Mouse (Mus musculus) gastrocnemius, postnatal 4 days (tissue): Measurements from ENCODE around the gene Smn1. TPM values are rescaled to one million over a fixed set of nuclear protein-coding genes. Genes with fewer than 3 reads are reported as not detected.
"Not testable (repeated sequence)": the region's sequence is repeated elsewhere in the genome, so short reads cannot be mapped to it uniquely, and the experiment has no call there.

Source experiments
- DNase-seq, 2 experiments: peaks; one replicate each; pipeline ENCODE4 v3.0.0; 2021 to 2022; ENCODE audit warnings: low spot score in 2 of 2, mixed read lengths in 2 of 2
- long read RNA-seq, 2 experiments: library from polyadenylated mRNA; stranded (forward); transcript quantifications; one replicate each; pipeline ENCODE4 v2.0.0; 2021
- total RNA-seq, 2 experiments: library from RNA; stranded (reverse); gene quantifications; 2 replicates each; pipeline ENCODE4 v1.2.3; 2021

Smn1 gene
- 10 to 100 TPM; 31.2 to 37.7 TPM for total RNA-seq
- long read RNA-seq, experiment 1, transcript Smn1-201 (9 exons, 1,222 nt) = major isoform, 16 of 19 reads
- long read RNA-seq, experiment 1, partial matches to known transcripts = 1 of 19 reads
- long read RNA-seq, experiment 1, other reads (novel, unspliced or antisense) = 2 of 19 reads
- long read RNA-seq, experiment 2, transcript Smn1-201 (9 exons, 1,222 nt) = major isoform, 27 of 29 reads
- long read RNA-seq, experiment 2, partial matches to known transcripts = 0 of 29 reads
- long read RNA-seq, experiment 2, other reads (novel, unspliced or antisense) = 2 of 29 reads

DNA sequence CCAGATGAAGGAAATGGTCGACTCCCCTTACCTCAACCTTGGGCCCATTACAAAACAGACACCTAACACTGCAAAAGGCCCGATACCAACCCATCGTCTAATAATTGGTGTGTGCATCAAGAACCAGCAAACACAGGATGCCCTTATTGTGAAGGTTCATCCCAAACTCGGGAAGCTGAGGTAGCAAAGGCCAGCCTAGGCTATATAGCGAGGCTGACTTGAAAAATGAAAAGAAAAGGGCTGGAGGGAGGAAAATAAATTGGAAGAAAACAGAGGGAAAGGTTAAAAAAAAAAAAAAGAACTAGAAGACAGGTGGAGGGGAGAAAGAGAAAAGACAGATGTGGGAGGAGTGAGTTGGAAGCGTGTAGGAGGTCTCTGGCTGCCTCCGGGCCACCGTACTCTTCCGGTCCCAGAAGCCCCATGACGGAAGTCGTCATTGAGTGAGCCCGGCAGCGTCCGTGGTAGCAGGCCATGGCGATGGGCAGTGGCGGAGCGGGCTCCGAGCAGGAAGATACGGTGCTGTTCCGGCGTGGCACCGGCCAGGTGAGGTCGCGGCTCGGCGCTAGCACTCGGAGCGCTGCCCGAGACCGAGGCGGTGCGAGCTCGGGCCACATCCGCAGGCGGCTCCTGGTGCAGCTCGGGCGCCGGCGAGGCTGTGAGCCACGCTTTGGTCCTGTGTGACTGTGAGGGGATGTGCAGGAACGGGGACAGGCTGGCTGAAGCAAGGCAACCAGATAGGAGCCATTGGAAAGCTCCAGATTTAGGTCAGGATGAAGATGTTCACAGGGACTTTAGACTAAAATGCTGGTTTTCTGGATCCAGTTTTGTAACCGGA lies at the start of gene Smn1:
TSS of gene Smn1 (plus strand) at position 430 of the 835 bp plus-strand sequence.
- DNase-seq = peak; percentile 82 to 90

DNA sequence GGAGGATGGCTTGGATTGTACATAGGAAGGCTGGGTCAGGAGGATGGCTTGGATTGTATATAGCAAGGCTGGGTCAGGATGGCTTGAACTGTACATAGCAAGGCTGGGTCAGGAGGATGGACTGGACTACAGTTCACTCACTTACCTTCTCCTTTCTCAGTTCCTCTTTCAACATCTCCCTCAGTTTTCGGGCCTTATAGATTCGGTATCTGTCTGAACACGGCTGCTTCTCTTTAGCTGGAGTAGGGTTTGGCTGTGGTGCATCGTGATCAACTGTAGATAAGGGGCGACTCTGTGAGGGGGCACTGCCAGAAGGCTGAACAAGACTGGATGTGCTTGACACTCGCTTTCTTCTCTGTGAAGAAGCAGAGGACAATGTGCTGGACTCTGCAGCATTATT lies 25.8 kb upstream of the Smn1 start:
- no peak for DNase-seq

DNA sequence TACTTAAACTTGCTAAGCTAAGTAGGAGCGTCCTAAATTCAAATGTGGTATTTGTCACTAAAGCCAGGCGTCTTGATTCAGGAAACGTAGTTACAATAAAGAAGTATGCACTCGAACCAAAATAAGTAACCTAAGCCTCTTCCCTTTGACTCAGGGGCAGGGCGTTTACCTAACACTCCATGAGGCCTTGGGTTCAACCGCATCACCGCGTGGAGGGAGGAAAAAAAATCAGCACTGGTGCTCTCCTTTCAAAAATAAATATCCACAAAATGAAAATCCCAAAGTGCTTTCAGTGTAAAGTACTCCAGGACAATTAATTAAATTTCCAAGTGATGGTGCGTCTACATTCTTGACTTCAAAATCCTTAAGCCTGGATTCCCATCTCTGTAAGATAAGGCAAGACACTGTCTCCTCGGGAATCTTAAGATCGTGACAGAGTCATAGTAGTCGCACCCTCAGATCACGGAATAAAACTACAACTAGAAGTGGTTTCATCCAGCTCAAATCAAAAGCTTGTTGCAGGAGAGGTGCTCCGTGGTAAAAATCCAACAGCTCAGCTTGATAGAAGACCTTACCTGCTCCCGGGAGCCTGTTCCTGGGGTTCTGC lies 21.5 kb upstream of the Smn1 start:
- DNase-seq = no peak

DNA sequence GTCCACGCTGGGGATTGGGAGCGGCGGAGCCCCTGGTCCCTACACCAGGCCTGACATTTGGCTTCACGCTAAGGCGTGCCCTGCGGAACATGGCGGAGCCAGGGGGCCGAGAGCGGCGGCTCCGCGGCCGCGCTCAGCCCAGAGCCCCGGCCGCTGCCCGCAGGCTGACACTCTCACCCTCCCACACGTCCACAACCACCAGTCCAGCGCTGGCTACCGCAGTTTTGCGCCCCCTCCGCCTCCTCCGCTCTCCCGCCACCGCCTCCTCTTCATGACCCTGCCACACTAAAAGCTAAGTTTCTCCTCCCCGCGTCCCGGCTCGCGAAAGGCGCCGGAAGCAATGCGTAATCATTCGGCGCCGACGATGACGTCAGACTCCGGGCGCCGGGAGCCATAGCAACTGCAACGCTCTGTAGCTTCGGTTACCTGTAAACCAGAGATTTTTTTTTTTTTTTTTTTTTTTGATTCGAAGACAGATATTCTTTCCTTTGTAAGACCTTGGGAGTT lies 20.9 kb upstream of the Smn1 start, which contains the start of gene Bdp1:
TSS of gene Bdp1 (minus strand) at position 323 of the 507 bp plus-strand sequence.
- DNase-seq = peak; percentile 92 to 94

DNA sequence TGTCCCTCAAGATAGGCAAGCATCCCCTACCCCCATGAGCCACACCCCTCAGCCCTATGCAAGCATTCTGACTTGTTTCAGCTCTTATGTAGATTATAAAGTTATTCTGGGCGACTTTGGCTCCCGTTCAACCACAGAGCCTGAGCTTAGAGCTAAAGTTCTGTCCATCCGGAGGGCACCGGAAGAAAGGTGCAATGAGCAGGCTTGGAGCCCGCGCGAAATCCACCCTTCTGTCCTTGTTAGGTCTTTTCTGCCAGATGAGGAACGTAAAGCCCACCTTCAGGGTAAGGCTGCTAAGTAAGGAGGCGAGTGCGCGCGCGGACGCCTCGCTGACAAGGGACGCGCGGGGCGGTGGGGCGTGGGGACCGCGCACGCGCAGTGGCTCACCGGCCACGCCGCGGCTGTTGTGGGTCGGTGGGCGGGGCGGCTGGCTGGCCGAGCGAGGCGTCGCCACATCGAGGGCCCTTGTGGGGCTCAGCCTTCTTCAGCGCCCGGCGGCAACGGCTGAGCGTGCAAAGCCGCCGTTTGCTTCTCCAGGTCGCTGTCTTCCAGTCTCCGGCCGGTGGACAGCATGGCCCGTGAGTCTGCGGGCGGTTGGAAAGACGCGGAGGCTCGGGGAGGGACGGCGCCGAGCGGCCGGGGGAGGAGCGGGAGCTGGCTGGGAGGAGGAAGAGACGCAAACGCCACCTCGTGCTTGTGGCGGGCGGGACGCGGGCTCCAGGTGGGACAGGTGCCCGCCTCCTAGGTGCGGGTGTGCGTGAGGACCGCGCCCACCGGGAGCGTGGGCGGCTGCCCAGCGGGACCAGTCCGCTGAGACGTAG lies 16.8 kb upstream of the Smn1 start, which contains the start of gene Serf1:
TSS of gene Serf1 (plus strand) at position 361 of the 821 bp plus-strand sequence.
- DNase-seq = peak; percentile 70 to 84

DNA sequence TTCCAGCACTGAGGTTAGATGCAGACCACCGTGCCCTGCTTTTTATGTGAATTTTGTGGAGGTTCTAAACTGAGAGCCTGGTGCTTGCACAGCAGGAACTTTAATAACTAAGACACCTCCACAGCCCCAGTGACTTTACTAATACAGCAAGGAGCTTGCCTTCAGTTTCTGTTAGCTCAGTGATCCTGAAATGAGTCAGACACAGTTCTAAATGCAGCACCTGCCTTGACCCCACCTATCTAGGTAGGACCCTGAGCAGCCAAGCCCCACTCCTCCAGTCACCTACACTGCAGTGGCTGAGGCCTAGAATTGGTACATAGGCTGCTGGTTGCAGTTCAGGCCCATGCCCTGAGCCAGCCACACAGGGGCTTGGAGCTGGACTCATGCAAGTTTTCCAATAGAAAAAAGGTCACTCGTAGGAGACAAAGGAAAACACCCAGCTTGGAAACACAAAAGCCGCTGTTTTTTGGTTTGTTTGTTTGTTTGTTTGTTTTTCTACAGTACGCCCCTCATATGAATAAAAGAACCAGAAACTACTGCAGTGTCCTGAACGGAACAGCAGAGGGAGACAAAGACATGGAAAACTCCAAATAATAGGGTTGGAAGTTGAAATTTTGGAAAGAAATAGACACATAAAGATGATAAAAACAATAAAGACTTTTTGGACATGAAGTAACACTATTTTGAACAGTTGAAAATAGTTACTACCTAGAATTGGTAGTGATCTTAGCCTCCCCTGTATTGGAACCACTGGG lies 12.3 kb upstream of the Smn1 start:
- no peak for DNase-seq

DNA sequence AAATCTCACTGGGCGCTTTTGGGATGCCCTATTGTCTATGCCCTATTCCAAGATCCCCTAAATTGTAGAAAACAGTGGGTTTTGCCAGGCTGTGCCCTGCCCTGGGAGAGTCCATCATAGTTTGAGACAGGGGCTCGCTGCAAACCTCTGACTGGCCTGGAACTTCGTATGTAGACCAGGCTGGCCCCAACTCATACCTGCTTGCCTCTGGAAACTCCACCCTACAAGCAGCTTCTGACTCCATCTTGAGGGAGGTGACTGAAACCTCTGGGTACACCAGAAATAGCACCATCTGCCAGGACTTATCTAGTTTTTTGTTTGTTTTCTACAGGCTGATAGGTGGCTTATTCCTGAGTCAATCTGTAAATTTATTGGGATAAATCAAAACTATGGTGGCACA lies 682 bp upstream of the Smn1 start:
- no peak for DNase-seq

DNA sequence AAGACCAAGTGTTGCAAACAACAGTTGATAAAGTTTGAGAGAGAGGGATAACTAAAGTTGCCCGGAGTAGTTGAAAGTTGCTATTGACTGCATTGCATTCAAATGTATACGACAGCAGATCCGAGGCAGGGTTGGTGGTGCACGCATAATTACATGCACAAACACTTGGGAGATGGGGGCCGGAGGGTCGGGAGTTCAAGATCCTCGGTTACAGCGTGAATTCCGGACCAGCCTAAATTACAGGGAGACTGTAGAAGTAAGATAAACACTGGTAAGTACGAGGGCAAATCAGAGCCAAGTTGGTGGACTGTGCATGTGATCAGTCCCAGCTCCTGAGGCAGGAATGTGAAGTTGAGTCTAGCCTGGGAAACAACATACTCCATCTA lies 599 bp downstream of the Smn1 start:
- DNase-seq = no peak

DNA sequence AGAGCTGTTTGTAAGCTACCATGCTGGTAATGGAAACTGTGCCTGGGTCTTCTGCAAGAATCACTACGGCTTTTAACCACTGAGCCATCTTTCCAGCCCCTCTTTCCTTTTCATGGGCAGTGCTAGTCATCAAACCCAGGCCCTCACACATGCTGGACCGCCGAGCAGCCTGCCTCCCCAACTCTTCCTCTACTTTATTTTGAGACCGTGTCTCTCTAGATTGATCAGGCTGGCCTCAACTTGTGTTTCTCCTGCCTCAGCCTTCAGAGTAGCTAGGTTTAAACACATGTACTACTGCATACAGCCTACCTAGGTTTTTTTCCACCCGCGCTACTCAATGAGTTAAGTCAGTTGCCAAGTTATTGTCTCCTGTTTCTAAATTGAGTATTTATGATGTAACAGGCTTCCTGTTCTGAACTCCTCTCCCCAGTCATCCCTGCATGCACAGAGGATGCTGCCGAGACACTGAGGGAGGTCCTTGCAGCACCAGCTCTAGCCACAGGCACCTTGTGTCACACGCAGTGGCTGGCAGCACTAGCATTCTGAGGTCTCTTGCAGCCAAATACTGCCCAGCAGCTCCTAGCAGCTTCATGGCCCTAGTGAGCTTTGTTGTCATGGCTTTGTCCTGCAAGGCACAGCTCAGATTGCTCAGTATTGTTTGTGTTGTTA lies 17.1 kb downstream of the Smn1 start:
- no peak for DNase-seq

DNA sequence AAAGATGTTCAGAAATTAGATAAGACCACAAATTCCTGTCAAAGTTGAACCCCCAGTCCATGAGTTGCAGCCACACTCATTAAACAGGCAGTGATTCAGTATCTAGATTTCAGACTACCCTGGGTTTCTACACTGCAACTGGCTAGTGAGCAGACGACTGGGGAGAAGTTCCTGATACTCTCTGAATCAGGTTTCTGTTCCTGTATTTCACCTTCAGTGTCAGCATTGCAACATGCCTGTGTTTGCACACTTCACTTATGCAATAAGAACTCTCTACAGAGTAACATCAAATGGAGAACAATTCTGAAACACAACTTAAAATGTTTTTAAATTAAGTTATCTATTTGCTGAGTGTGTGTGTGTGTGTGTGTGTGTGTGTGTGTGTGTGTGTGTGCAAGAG lies 28.0 kb downstream of the Smn1 start:
- DNase-seq = no peak

DNA sequence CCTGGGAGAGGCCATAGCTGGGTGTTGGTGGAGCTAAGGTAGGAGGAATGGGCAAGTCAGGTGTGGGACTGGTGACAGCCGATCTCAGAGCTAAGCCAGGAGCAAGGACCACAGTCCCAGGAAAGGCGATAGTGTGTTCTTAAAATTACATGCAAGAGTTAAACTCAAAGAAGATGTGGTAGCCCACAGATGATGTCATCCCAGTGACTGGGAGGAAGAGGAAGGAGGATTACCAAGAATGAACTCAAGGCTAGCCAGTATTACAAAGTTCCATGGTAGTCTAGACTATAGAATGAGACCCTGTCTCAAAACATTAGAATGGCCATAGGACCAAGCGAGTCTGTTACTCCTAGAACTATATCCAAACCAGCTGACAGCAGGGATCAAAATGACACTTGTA lies 32.0 kb downstream of the Smn1 start:
- DNase-seq = no peak

DNA sequence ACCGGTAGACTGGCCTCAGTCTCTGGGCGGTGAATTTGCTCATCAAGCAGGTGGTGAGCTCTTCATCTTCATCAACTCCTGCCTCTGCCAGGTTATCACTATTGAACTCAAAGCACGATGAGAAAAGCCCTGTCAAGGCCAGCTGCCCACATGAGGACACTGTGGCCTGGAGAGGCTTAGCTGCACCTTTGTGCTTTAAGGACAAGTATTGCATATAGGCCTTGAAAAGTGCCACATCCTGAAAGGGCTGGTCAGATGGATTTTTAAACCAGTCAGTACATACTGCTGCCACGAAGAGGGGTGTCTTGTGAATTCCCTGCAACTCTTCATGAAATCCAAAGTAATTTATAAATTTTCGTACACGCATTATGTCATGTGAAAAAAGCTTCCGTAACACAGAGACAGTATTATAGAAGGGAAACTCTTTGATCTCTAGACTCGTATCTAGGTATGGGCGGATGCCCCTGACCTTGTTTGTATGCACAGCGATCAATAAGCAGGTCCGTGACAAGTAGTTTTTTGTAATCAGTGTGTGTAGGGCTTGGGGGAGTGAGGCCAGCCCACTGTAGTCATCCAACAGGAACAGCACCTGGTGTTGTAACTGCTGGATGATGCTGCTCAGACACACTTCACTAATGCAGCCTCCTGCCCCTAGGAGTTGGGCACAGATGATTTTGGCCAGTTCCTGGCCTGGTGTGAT lies 36.7 kb downstream of the Smn1 start:
- DNase-seq = not testable (repeated sequence)

DNA sequence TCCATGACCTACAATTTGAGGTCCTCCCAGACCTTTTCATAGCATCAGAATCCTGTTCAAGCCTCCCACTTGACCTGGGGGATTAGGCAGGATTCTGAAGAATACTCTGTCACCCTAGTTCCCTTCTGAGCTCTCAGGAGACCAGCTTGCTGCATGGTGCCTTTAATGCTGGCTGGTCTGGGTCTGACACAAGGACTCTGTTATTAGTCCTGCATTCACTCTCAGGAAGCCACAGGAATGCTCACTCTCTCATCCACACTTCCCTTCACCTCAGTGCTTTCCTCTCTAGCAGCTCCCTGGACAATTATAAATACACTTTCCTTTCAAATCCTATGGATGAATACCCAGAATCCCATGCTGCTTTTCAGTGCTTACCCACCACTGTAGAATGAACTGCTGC lies 37.8 kb downstream of the Smn1 start:
- DNase-seq = not testable (repeated sequence)

DNA sequence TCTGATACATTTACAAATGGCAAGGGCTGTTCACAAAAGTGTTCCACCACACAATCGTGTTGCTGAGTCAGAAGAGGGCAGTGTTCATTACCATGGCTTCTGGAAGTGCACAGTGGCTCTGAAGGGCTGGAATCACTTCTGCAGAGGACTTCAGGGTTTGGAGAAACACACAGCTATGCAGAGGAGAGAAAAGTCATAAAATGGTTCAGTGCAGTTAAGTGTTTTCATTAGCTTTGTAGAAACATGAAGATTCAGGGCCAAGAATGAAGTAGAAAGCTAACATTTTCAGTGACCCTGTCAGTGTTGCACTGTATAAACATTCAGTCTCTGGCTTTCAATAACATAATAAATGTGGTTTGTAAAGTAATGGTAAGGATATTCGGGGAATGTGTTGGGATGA lies 41.7 kb downstream of the Smn1 start:
- DNase-seq = not testable (repeated sequence)

DNA sequence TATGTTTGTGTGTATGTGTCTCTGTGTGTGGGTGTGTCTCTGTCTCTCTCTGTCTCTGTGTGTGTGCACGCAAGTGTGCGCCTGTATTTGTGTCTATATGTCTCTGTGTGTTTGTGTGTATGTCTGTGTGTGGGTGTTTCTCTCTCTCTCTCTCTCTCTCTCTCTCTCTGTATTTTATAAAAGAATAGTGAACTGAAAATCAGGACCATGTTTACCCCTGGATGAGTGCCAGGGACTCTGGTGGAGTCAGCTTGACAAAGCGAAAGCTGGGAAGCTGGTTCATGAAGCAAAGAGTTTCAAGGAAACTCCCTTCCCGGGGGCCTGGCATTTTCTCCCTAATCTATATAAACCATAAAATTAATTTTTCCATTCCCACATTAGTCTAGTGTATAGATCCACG lies 49.7 kb downstream of the Smn1 start:
- not testable (repeated sequence) for DNase-seq

DNA sequence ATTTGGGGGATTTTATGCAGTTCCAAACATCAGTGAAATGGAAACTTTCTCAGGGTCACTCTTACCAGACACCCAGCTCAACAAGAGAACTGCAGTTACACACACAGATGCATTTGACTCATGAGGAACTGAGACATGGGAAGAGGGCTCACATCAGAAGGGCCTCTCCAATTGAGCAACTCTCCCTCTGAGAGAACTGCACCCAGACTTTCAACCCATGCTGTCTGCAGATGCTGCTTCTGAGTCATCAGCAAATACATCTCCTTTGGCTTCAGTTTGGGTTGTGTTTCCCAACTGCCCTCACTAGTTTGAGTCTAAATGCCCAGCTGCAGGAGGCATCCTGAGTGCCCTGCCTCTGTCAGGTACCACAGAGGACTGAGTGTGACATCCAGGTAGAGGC lies 58.5 kb downstream of the Smn1 start:
- not testable (repeated sequence) for DNase-seq
